Mouse (Mus musculus) kidney, embryonic 16.5 days (tissue): ENCODE results near the gene Styk1. TPM values are rescaled to one million over a fixed set of nuclear protein-coding genes. Genes with fewer than 3 reads are reported as not detected.
A peak's percentile ranks its signal among the peaks of the same experiment; 100 is the strongest.
"Not testable (repeated sequence)": the region's sequence is repeated elsewhere in the genome, so short reads cannot be mapped to it uniquely, and the experiment has no call there.

Experiments
- ATAC-seq: fragments of 200-750 bp; cut with Nextera tagmentation; 2 replicates; pipeline ENCODE4 v1.8.0; 2017; ENCODE audit warnings: moderate TSS enrichment; ENCODE audit not compliant: low FRiP score, low TSS enrichment
- H3K27ac ChIP-seq: fragments of 300-500 bp; sonication (generic); 2 replicates; pipeline ENCODE4 v1.5.1; 2014; ENCODE audit warnings: low read length
- H3K27me3 ChIP-seq: fragments of 300-500 bp; sonication (generic); 2 replicates; pipeline ENCODE4 v1.6.1; 2014; ENCODE audit warnings: low read length, control low read depth, mixed read lengths; ENCODE audit not compliant: insufficient read depth
- H3K36me3 ChIP-seq: fragments of 300-500 bp; sonication (generic); 2 replicates; pipeline ENCODE4 v1.6.1; 2014; ENCODE audit warnings: low read length, control low read depth, mixed read lengths; ENCODE audit not compliant: insufficient read depth
- H3K4me1 ChIP-seq: fragments of 300-500 bp; sonication (generic); 2 replicates; pipeline ENCODE4 v1.6.1; 2014; ENCODE audit warnings: low read length, control low read depth, mixed read lengths; ENCODE audit not compliant: insufficient read depth
- H3K4me2 ChIP-seq: fragments of 300-500 bp; sonication (generic); replicated peaks from 2 replicates; pipeline ENCODE4 v1.6.1; 2014; ENCODE audit warnings: low read depth, low read length
- H3K4me3 ChIP-seq: fragments of 300-500 bp; sonication (generic); 2 replicates; pipeline ENCODE4 v1.5.1; 2014; ENCODE audit warnings: mild to moderate bottlenecking, low read length
- H3K9ac ChIP-seq: fragments of 300-500 bp; sonication (generic); replicated peaks from 2 replicates; pipeline ENCODE4 v1.6.1; 2014; ENCODE audit warnings: low read length
- H3K9me3 ChIP-seq: fragments of 300-500 bp; sonication (generic); 2 replicates; pipeline ENCODE4 v1.6.1; 2016; ENCODE audit warnings: low read length, control low read depth
- WGBS: fragments of 180-500 bp; shearing (Covaris S2); extraction: QIAGEN DNeasy Blood & Tissue Kit; methylation state at CpG from one replicate; pipeline ENCODE4 v1.1.7; 2014; 5-methylcytosine and 5-hydroxymethylcytosine counted together
- polyA plus RNA-seq: library from polyadenylated mRNA; unstranded; fragments of >200 nt; fragmentation: Nextera tagmentation; extraction: Ambion mirVana; gene quantifications from 2 replicates; pipeline ENCODE4 v1.2.1, GENCODE M21; 2015

Gene Styk1
- polyA plus RNA-seq, 1 experiment from 2014 or later, result 3.5 TPM

DNA sequence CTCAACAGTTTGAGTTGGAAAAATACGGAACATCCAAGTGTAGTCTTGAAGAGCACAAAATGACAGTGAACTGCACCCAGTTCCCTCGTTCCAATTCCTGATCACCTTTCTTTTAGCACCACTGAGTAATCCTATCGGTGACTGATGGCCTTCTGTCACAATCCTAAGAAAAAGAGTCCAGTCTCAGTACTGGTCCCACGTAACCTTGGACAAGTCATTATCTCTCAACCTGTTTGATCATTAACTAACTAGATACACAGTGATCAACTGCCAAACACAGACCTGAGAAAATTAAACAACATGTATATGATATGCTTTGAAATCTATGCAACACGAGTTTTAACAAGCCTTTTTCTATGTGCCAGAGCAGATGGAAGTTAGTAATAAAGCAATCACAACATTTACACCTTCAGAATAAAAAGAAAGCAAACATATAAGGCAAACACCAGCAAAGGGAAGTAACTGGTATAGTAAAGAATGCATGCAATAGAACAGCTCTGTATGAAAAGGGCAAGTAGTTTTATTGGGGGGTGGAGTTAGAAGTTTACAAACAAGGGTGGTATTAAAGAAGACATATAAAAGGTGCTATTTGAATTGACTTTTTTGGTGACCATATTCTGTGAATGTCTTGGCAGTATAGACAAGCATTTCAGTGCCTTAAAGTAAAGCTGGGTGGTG is 58.8 kb downstream of the Styk1 start:
- no peak overlapping the region for H3K4me2 ChIP-seq
- H3K36me3 ChIP-seq, result no peaks in the 10 kb centered on the region
- no peak for ATAC-seq
- no peak overlapping the region for H3K27ac ChIP-seq
- WGBS, result 77% methylated on average over 5 of the region's 5 CpGs
- no peaks in the 10 kb centered on the region for H3K27me3 ChIP-seq
- H3K9me3 ChIP-seq, result no peaks in the 10 kb centered on the region
- H3K9ac ChIP-seq, result no peak overlapping the region
- H3K4me1 ChIP-seq, result peaks cover 8% of the 10 kb centered on the region
- no peak overlapping the region for H3K4me3 ChIP-seq

DNA sequence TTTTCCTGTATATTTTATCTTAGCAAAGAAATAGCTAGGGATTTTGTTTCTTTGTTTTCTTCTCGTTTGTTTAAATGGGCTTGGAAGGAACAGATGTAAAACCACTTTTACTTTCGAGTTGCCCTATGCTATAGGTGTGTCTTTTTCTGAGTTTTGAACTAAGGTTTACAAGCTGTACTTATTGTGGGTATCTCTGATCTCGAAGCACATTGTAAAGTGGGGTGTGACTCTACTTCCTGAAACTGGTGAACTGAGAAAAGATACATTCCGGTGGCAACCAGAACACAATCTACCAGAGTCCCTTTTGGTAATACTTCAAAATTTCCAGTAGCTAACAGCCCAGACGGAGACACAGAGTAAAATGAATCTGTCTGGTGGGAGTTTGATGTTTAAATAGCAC is 59.5 kb downstream of the Styk1 start:
- Histone ChIP-seq H3K27ac (no peak overlapping the region), H3K4me1 (peaks cover 8% of the 10 kb centered on the region), H3K4me3 (no peak overlapping the region), H3K9me3 (no peaks in the 10 kb centered on the region), H3K4me2 (no peak overlapping the region; the same call in 1 of the 2 replicates), H3K36me3 (no peaks in the 10 kb centered on the region), H3K9ac (no peak overlapping the region), H3K27me3 (no peaks in the 10 kb centered on the region)
- no peak for ATAC-seq
- WGBS, result 83% methylated on average over 5 of the region's 5 CpGs

DNA sequence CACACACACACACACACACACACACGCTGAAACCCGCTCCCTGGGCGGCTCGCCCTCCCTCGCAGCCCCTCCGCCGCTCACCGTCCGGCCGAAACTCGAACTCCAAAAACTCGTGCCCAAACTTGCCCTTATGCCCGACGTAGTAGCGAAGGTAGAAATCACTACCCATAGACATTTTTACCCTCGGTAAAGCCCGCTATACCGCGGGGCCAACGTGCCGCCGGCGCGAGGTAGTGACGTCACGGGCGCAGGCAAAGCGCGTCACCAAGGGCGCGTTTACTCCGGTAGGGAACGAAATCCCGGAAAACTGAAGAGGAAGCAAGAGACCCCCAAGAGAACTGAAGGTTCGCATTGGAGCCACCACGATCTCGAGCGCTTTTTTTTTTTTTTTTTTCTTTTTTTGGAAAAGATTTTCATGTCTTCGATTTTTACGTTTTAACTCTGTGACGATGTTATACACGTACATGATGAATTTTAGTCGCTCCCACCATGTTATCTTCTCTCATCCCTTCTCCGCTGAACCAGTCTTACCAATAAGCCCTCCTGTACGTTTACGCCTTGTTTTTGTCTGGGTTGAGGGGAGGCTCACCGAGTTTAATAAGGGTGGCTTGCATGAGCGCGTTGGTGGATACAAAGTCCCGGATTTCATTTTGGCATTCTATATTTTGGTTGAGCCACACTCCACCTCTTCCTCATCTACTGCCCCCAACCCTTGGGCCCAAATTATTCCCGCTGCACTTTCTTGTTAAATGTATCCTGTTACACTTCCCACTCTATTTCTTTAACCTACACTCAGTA is 60.2 kb downstream of the Styk1 start, which contains the start of gene Magohb:
TSS of gene Magohb (minus strand) at position 254 of the 798 bp plus-strand sequence.
- ATAC-seq, result peak; percentile 81; the same call in 1 of the 2 replicates
- 2% methylated on average over 51 of the region's 51 CpGs for WGBS

GRCm38 (mm10) chr6:131292276-131292990 is 61.0 kb downstream of the Styk1 start:
- H3K27ac ChIP-seq, result peak overlapping the region; percentile 31; the same call in 1 of the 2 replicates
- H3K36me3 ChIP-seq, result peaks cover 12% of the 10 kb centered on the region
- no peaks in the 10 kb centered on the region for H3K27me3 ChIP-seq
- H3K9me3 ChIP-seq, result no peaks in the 10 kb centered on the region
- H3K4me3 ChIP-seq, result peak overlapping the region; percentile 61
- peak overlapping the region; percentile 73 for H3K9ac ChIP-seq
- peaks cover 8% of the 10 kb centered on the region for H3K4me1 ChIP-seq
- WGBS, result 16% methylated on average over 10 of the region's 10 CpGs
- peak; percentile 71 for ATAC-seq
- peak overlapping the region; percentile 55 for H3K4me2 ChIP-seq

More for the DNA sequence above, 60.2 kb downstream of the Styk1 start, which contains the start of gene Magohb:
- peaks cover 5% of the 10 kb centered on the region for H3K36me3 ChIP-seq
- peak within 1 kb of the TSS; percentile 61 for H3K4me3 ChIP-seq
- no peaks in the 10 kb centered on the region for H3K9me3 ChIP-seq
- H3K27ac ChIP-seq, result peak within 1 kb of the TSS; percentile 31
- H3K27me3 ChIP-seq, result no peaks in the 10 kb centered on the region
- peaks cover 8% of the 10 kb centered on the region for H3K4me1 ChIP-seq
- H3K4me2 ChIP-seq, result peak within 1 kb of the TSS; percentile 77
- peak within 1 kb of the TSS; percentile 73 for H3K9ac ChIP-seq

DNA sequence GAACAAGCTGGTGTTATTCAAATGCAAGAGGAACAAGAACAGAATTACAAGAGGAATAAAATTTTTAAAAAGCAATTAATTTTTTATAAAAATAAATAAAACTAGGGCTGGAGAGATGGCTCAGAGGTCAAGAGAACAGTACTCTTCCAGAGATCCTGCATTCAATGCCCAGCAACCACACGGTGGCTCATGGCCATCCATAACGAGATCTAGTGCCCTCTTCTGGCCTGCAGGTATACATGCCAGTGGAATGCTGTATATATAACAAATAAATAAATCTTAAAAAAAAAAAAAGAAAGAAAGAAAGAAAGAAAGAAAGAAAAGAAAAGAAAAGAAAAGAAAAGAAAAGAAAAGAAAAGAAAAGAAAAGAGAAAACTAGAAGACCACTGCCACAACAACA is 63.0 kb downstream of the Styk1 start:
- no peak for ATAC-seq
- Histone ChIP-seq H3K27ac (no peak overlapping the region), H3K36me3 (peaks cover 16% of the 10 kb centered on the region), H3K27me3 (no peaks in the 10 kb centered on the region), H3K4me3 (no peak overlapping the region), H3K4me2 (no peak overlapping the region), H3K9ac (no peak overlapping the region), H3K4me1 (peaks cover 8% of the 10 kb centered on the region), H3K9me3 (no peaks in the 10 kb centered on the region)
- WGBS, result 15% methylated on average over 2 of the region's 2 CpGs

- not testable (repeated sequence) for H3K4me1 ChIP-seq, H3K4me3 ChIP-seq, H3K9ac ChIP-seq, ATAC-seq, H3K27me3 ChIP-seq, H3K27ac ChIP-seq, H3K9me3 ChIP-seq, H3K4me2 ChIP-seq
- 94% methylated on average over 2 of the region's 2 CpGs for WGBS
- peaks cover 14% of the 10 kb centered on the region; the same call in 1 of the 2 replicates for H3K36me3 ChIP-seq
These were observed 75.2 kb downstream of the Styk1 start for GRCm38 (mm10) chr6:131278160-131278559.

DNA sequence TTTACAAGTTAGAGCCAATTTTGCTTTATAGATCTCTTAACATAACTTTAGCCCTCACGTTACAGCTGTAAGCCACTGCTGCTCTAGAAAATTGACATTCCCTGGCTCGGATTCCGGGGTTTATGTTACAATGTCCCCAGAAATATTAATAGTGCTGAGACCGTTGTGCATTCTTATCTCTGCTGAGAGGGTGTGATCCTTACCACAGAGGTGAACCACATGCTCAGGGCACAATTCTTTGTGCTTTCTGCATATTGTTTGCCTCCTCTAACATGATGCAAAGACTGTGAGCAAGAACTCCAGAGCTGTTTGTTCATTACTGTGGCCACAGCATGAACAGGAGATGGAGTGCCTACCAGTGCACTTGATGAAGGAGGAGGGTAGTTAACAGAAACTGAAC is 76.7 kb downstream of the Styk1 start:
- 84% methylated on average over 4 of the region's 4 CpGs for WGBS

GRCm38 (mm10) chr6:131272311-131272710 is 81.1 kb downstream of the Styk1 start:
- 94% methylated on average over 1 of the region's 1 CpGs for WGBS
- Histone ChIP-seq H3K4me1 (no peaks in the 10 kb centered on the region), H3K9me3 (no peaks in the 10 kb centered on the region), H3K27ac (no peak overlapping the region), H3K9ac (no peak overlapping the region), H3K4me3 (no peak overlapping the region), H3K27me3 (no peaks in the 10 kb centered on the region), H3K36me3 (peaks cover 6% of the 10 kb centered on the region; the same call in 1 of the 2 replicates), H3K4me2 (no peak overlapping the region)
- ATAC-seq, result no peak

More for the DNA sequence above, 76.7 kb downstream of the Styk1 start:
- H3K4me1 ChIP-seq, result no peaks in the 10 kb centered on the region
- no peak for ATAC-seq
- no peak overlapping the region for H3K4me3 ChIP-seq
- H3K9me3 ChIP-seq, result no peaks in the 10 kb centered on the region
- no peak overlapping the region for H3K9ac ChIP-seq
- peaks cover 8% of the 10 kb centered on the region; the same call in 1 of the 2 replicates for H3K36me3 ChIP-seq
- no peak overlapping the region for H3K4me2 ChIP-seq
- H3K27me3 ChIP-seq, result no peaks in the 10 kb centered on the region
- H3K27ac ChIP-seq, result no peak overlapping the region

DNA sequence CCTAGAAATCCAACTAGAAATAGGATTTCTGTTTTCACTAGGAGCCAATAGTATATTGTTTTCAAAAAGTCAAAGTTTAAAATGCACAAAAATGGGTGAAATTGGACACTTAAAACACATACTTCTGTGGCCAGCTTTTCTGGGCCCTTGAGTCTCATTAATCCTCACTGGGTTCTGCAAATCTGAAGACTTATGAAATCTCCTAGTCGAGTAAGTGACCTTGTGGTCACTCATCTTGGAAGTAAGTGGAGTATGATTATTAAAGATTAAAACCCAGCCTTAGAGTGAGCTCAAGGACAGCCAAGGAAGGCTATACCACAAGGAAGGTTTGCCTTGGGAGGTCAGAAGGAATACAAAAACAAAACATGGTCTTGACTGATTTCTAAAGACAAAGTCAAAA is 83.1 kb downstream of the Styk1 start:
- no peaks in the 10 kb centered on the region for H3K4me1 ChIP-seq
- H3K4me3 ChIP-seq, result no peak overlapping the region
- H3K9ac ChIP-seq, result no peak overlapping the region
- no peak overlapping the region for H3K27ac ChIP-seq
- WGBS, result 55% methylated on average over 1 of the region's 1 CpGs
- no peak for ATAC-seq
- H3K9me3 ChIP-seq, result no peaks in the 10 kb centered on the region
- H3K27me3 ChIP-seq, result no peaks in the 10 kb centered on the region
- H3K4me2 ChIP-seq, result no peak overlapping the region
- no peaks in the 10 kb centered on the region for H3K36me3 ChIP-seq
